Mouse (Mus musculus): Measurements from ENCODE around the gene Pilra. TPM values are rescaled to one million over a fixed set of nuclear protein-coding genes. Genes with fewer than 3 reads are reported as not detected.

Gene Pilra
- polyA plus RNA-seq, 2 experiments: 0.77 to 1.3 TPM

DNA sequence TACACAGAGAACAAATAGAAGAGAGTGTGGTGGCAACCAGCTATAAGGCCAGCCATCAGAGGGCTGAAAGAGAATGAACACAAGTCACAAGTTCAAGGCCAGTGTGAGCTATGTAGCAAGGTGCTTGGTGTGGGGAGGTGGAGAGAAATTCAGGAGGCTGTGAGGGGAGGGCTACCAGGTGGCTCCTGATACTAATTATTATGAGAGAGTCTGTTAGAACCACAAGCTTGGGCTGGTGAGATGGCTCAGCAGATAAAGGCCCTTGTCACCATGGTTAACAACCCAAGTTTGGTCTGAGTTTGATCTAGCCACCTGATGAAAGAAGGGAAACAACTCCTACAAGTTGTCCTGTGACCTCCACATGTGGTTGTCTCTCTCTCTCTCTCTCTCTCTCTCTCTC is 63.3 kb downstream of the Pilra start:
- TF ChIP-seq POLR2A (IDR thresholded peaks at IDR 0.05; ENCODE audit: borderline replicate concordance, extremely low read depth, insufficient read depth, insufficient read length): no peak
- no peak for ATAC-seq (ENCODE audit: low FRiP score, low read depth)
- no peak overlapping the region for H3K4me3 ChIP-seq (replicated peaks; ENCODE audit: low read length)
- no peak overlapping the region for H3K9ac ChIP-seq (ENCODE audit: low read depth, low read length, severe bottlenecking)
- H3K4me2 ChIP-seq (replicated peaks; ENCODE audit: low read depth, low read length, severe bottlenecking): no peak overlapping the region
- H3K36me3 ChIP-seq (ENCODE audit: control insufficient read depth, insufficient read depth, low read length): no peaks in the 10 kb centered on the region
- no peaks in the 10 kb centered on the region for H3K9me3 ChIP-seq (ENCODE audit: control insufficient read depth, low read length)
- H3K27ac ChIP-seq (replicated peaks; ENCODE audit: low read depth, low read length): no peak overlapping the region
- H3K27me3 ChIP-seq (ENCODE audit: control insufficient read depth, insufficient read depth, low read length): no peaks in the 10 kb centered on the region
- peaks cover 7% of the 10 kb centered on the region for H3K4me1 ChIP-seq (ENCODE audit: control insufficient read depth, insufficient read depth, low read length)
- no peak for DNase-seq (ENCODE audit: low spot score)

Other genes with a start within 250 kb of the Pilra start
- gene Mospd3, start 235.2 kb downstream of the Pilra start, polyA plus RNA-seq (2012; rRNA removed): 68.2 and 103 TPM in 2 replicates
- gene Mospd3, start 235.2 kb downstream of the Pilra start, polyA plus RNA-seq (2014; fragmentation: Nextera tagmentation; extraction: Ambion mirVana): 49.4 and 52.5 TPM in 2 replicates
- gene Pcolce, start 222.5 kb downstream of the Pilra start, polyA plus RNA-seq (2012; rRNA removed): 267 and 329 TPM in 2 replicates
- 223 and 227 TPM in 2 replicates for gene Pcolce, start 222.5 kb downstream of the Pilra start, polyA plus RNA-seq (2014; fragmentation: Nextera tagmentation; extraction: Ambion mirVana)
- 0.24 and 0.28 TPM in 2 replicates for gene Fbxo24, start 207.3 kb downstream of the Pilra start, polyA plus RNA-seq (2012; rRNA removed)
- 0.12 and 0.15 TPM in 2 replicates for gene Fbxo24, start 207.3 kb downstream of the Pilra start, polyA plus RNA-seq (2014; fragmentation: Nextera tagmentation; extraction: Ambion mirVana)
- 25.0 and 33.5 TPM in 2 replicates for gene Lrch4, start 207.2 kb downstream of the Pilra start, polyA plus RNA-seq (2012; rRNA removed)
- 36.7 and 37.1 TPM in 2 replicates for gene Lrch4, start 207.2 kb downstream of the Pilra start, polyA plus RNA-seq (2014; fragmentation: Nextera tagmentation; extraction: Ambion mirVana)
- gene Gm20605, start 207.1 kb downstream of the Pilra start, polyA plus RNA-seq (2012; rRNA removed): 16.7 and 16.8 TPM in 2 replicates
- gene Gm20605, start 207.1 kb downstream of the Pilra start, polyA plus RNA-seq (2014; fragmentation: Nextera tagmentation; extraction: Ambion mirVana): 7.4 and 10.4 TPM in 2 replicates
- gene Sap25, start 194.9 kb downstream of the Pilra start, polyA plus RNA-seq (2012; rRNA removed): 37.1 and 41.7 TPM in 2 replicates
- gene Sap25, start 194.9 kb downstream of the Pilra start, polyA plus RNA-seq (2014; fragmentation: Nextera tagmentation; extraction: Ambion mirVana): 5.2 and 6.7 TPM in 2 replicates
- gene Irs3, start 190.6 kb downstream of the Pilra start, polyA plus RNA-seq (2012; rRNA removed): 0.30 and 0.60 TPM in 2 replicates
- gene Irs3, start 190.6 kb downstream of the Pilra start, polyA plus RNA-seq (2014; fragmentation: Nextera tagmentation; extraction: Ambion mirVana): 0.15 and 0.29 TPM in 2 replicates
- 16.3 and 22.6 TPM in 2 replicates for gene Agfg2, start 151.6 kb downstream of the Pilra start, polyA plus RNA-seq (2012; rRNA removed)
- gene Agfg2, start 151.6 kb downstream of the Pilra start, polyA plus RNA-seq (2014; fragmentation: Nextera tagmentation; extraction: Ambion mirVana): 10.6 and 13.4 TPM in 2 replicates
- 19.7 and 25.0 TPM in 2 replicates for gene Nyap1, start 94.7 kb downstream of the Pilra start, polyA plus RNA-seq (2012; rRNA removed)
- 1.2 and 1.4 TPM in 2 replicates for gene Nyap1, start 94.7 kb downstream of the Pilra start, polyA plus RNA-seq (2014; fragmentation: Nextera tagmentation; extraction: Ambion mirVana)
- gene Tsc22d4, start 90.6 kb downstream of the Pilra start, polyA plus RNA-seq (2012; rRNA removed): 89.1 and 111 TPM in 2 replicates
- gene Tsc22d4, start 90.6 kb downstream of the Pilra start, polyA plus RNA-seq (2014; fragmentation: Nextera tagmentation; extraction: Ambion mirVana): 151 and 164 TPM in 2 replicates
- 45.2 and 46.8 TPM in 2 replicates for gene Ppp1r35, start 57.4 kb downstream of the Pilra start, polyA plus RNA-seq (2012; rRNA removed)
- gene Ppp1r35, start 57.4 kb downstream of the Pilra start, polyA plus RNA-seq (2014; fragmentation: Nextera tagmentation; extraction: Ambion mirVana): 37.6 and 44.9 TPM in 2 replicates
- gene Mepce, start 48.6 kb downstream of the Pilra start, polyA plus RNA-seq (2012; rRNA removed): 42.0 and 42.3 TPM in 2 replicates
- 13.9 and 16.7 TPM in 2 replicates for gene Mepce, start 48.6 kb downstream of the Pilra start, polyA plus RNA-seq (2014; fragmentation: Nextera tagmentation; extraction: Ambion mirVana)
- 19.4 and 30.1 TPM in 2 replicates for gene Zcwpw1, start 48.5 kb downstream of the Pilra start, polyA plus RNA-seq (2012; rRNA removed)
- 17.3 and 18.5 TPM in 2 replicates for gene Zcwpw1, start 48.5 kb downstream of the Pilra start, polyA plus RNA-seq (2014; fragmentation: Nextera tagmentation; extraction: Ambion mirVana)
- 0.08 and 0.20 TPM in 2 replicates for gene Pilrb1, start 21.8 kb upstream of the Pilra start, polyA plus RNA-seq (2012; rRNA removed)
- gene Pilrb1, start 21.8 kb upstream of the Pilra start, polyA plus RNA-seq (2014; fragmentation: Nextera tagmentation; extraction: Ambion mirVana): 0.57 and 0.83 TPM in 2 replicates
- gene Pilrb2, start 35.5 kb upstream of the Pilra start, polyA plus RNA-seq (2012; rRNA removed): 0.13 and 0.41 TPM in 2 replicates
- gene Pilrb2, start 35.5 kb upstream of the Pilra start, polyA plus RNA-seq (2014; fragmentation: Nextera tagmentation; extraction: Ambion mirVana): 0.40 TPM in 1 of 2 replicates, not detected in the other
- gene Cyp3a13, start 85.3 kb upstream of the Pilra start, polyA plus RNA-seq (2012; rRNA removed): 0.08 and 0.09 TPM in 2 replicates
- not detected in 2 replicates for gene Cyp3a13, start 85.3 kb upstream of the Pilra start, polyA plus RNA-seq (2014; fragmentation: Nextera tagmentation; extraction: Ambion mirVana)
- gene Gjc3, start 126.8 kb upstream of the Pilra start, polyA plus RNA-seq (2012; rRNA removed): 1.1 TPM in 2 replicates
- 0.36 and 0.40 TPM in 2 replicates for gene Gjc3, start 126.8 kb upstream of the Pilra start, polyA plus RNA-seq (2014; fragmentation: Nextera tagmentation; extraction: Ambion mirVana)
- gene Azgp1, start 145.2 kb upstream of the Pilra start, polyA plus RNA-seq (2012; rRNA removed): 0.09 and 0.18 TPM in 2 replicates
- gene Azgp1, start 145.2 kb upstream of the Pilra start, polyA plus RNA-seq (2014; fragmentation: Nextera tagmentation; extraction: Ambion mirVana): not detected in 2 replicates
- gene Smok3a, start 185.0 kb upstream of the Pilra start, polyA plus RNA-seq (2012; rRNA removed): not detected in 2 replicates
- not detected in 2 replicates for gene Smok3a, start 185.0 kb upstream of the Pilra start, polyA plus RNA-seq (2014; fragmentation: Nextera tagmentation; extraction: Ambion mirVana)
- gene Smok3b, start 185.1 kb upstream of the Pilra start, polyA plus RNA-seq (2012; rRNA removed): not detected in 2 replicates
- gene Smok3b, start 185.1 kb upstream of the Pilra start, polyA plus RNA-seq (2014; fragmentation: Nextera tagmentation; extraction: Ambion mirVana): not detected in 2 replicates
- not detected in 2 replicates for gene Smok3c, start 216.9 kb upstream of the Pilra start, polyA plus RNA-seq (2012; rRNA removed)
- not detected in 2 replicates for gene Smok3c, start 216.9 kb upstream of the Pilra start, polyA plus RNA-seq (2014; fragmentation: Nextera tagmentation; extraction: Ambion mirVana)
- gene Zkscan1, start 248.8 kb upstream of the Pilra start, polyA plus RNA-seq (2012; rRNA removed): 8.5 and 9.8 TPM in 2 replicates
- gene Zkscan1, start 248.8 kb upstream of the Pilra start, polyA plus RNA-seq (2014; fragmentation: Nextera tagmentation; extraction: Ambion mirVana): 25.3 and 25.4 TPM in 2 replicates

Data from limb, embryonic 14.5 days (tissue).